Mouse (Mus musculus) thymus, adult 2 months (tissue): ENCODE results near the gene Fam213b.

Source experiments
- CTCF ChIP-seq: fragments of 200-500 bp; IDR thresholded peaks from 2 replicates; pipeline ENCODE4 v1.5.1; 2012; ENCODE audit warnings: mild to moderate bottlenecking, control low read depth, low read length, moderate library complexity, borderline replicate concordance; ENCODE audit not compliant: control insufficient read depth, poor library complexity, insufficient read depth; ENCODE audit errors: extremely low read depth
- POLR2A ChIP-seq: fragments of 200-500 bp; IDR thresholded peaks from 2 replicates; pipeline ENCODE4 v1.6.1; 2012; ENCODE audit warnings: mild to moderate bottlenecking, low read length, control low read depth, moderate library complexity; ENCODE audit not compliant: control insufficient read depth, poor library complexity, insufficient read depth; ENCODE audit errors: extremely low read depth

DNA sequence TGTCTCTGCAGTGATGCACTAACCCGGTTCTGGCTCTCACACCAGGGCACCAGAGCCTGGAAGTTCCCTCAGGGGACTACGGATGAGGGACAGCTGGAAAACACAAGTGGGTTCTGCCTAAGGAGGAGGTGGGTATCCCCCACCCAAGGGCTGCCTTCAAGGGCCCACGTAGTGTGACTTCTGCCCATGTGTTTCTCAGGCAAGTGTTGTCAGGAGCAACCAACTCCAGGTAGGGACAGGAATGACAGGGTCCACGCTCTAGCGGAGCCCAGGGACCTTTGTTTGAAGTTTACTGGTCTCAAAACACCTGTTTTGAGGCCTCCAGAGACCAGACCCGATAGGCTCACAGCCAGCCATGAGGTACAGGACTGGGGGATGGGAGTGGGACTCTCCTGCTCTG lies 25.7 kb downstream of the Fam213b start:
- TF ChIP-seq POLR2A (no peak), CTCF (no peak)
